Mouse (Mus musculus): ENCODE results near the gene Lztr1. TPM values are rescaled to one million over a fixed set of nuclear protein-coding genes. Genes with fewer than 3 reads are reported as not detected.
"Not testable (repeated sequence)": the region's sequence is repeated elsewhere in the genome, so short reads cannot be mapped to it uniquely, and the experiment has no call there.

Lztr1 gene
- polyA plus RNA-seq, 1 experiment from 2014 or later: 47.8 TPM

DNA sequence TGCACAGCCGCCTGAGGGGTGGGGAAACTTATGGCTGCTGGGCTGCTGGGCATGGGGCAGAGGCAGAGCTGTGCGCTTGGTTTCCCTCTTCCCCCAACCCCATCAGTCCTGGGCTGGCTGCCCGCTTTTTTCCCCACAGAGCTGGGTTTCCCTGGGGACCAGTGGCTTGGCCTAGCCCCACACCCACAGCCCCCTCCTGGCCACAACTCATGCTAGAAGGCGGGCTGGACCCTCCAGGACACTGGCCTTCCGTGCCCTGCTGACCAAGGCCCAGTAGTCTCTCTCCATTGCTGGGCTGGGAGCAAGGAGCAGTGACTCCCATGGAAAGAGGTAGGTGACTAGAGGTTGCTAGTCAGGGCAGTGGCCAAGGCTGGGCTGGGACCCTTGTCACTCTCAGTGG, 17.3 kb upstream of the Lztr1 start:
- Histone ChIP-seq H3K9ac (ENCODE audit: low read length) (no peak overlapping the region), H3K4me2 (ENCODE audit: low read length) (no peak overlapping the region), H3K4me1 (ENCODE audit: control insufficient read depth in 2 of 2, insufficient read depth in 2 of 2, low read length in 2 of 2) (peaks cover 9 to 20% of the 10 kb centered on the region in 2 experiments), H3K36me3 (ENCODE audit: control insufficient read depth, insufficient read depth, low read length) (peaks cover 11% of the 10 kb centered on the region), H3K9me3 (ENCODE audit: control insufficient read depth, low read length) (no peaks in the 10 kb centered on the region), H3K27me3 (ENCODE audit: control insufficient read depth, insufficient read depth, low read length) (peaks cover 16% of the 10 kb centered on the region; the same call in 1 of the 2 replicates), H3K4me3 (ENCODE audit: control insufficient read depth in 1 of 2, insufficient read depth in 1 of 2, low read depth in 1 of 2, low read length in 2 of 2) (no peak overlapping the region), H3K27ac (replicated peaks in 1 of 2; ENCODE audit: control insufficient read depth in 1 of 2, insufficient read depth in 1 of 2, low read depth in 2 of 2, low read length in 2 of 2) (no peak overlapping the region)
- WGBS: 89% methylated on average over 5 of the region's 5 CpGs
- no peak for ATAC-seq (ENCODE audit: insufficient number of reproducible peaks, insufficient read depth, low FRiP score, low read depth)

GRCm38 (mm10) chr16:17491896-17492561, 16.5 kb upstream of the Lztr1 start:
- peaks cover 13 to 20% of the 10 kb centered on the region in 2 experiments for H3K4me1 ChIP-seq (ENCODE audit: control insufficient read depth in 2 of 2, insufficient read depth in 2 of 2, low read length in 2 of 2)
- no peak for ATAC-seq (ENCODE audit: insufficient number of reproducible peaks, insufficient read depth, low FRiP score, low read depth)
- H3K9ac ChIP-seq (ENCODE audit: low read length): no peak overlapping the region
- H3K9me3 ChIP-seq (ENCODE audit: control insufficient read depth, low read length): no peaks in the 10 kb centered on the region
- H3K4me3 ChIP-seq (ENCODE audit: control insufficient read depth in 1 of 2, insufficient read depth in 1 of 2, low read depth in 1 of 2, low read length in 2 of 2): no peak overlapping the region
- peaks cover 11% of the 10 kb centered on the region for H3K36me3 ChIP-seq (ENCODE audit: control insufficient read depth, insufficient read depth, low read length)
- no peak overlapping the region for H3K4me2 ChIP-seq (ENCODE audit: low read length)
- 63% methylated on average over 5 of the region's 5 CpGs for WGBS
- no peak overlapping the region for H3K27ac ChIP-seq (replicated peaks in 1 of 2; ENCODE audit: control insufficient read depth in 1 of 2, insufficient read depth in 1 of 2, low read depth in 2 of 2, low read length in 2 of 2)
- H3K27me3 ChIP-seq (ENCODE audit: control insufficient read depth, insufficient read depth, low read length): peaks cover 16% of the 10 kb centered on the region; the same call in 1 of the 2 replicates

GRCm38 (mm10) chr16:17496499-17497305, 11.8 kb upstream of the Lztr1 start:
- H3K9ac ChIP-seq (ENCODE audit: low read length): peak overlapping the region; percentile 30
- H3K4me3 ChIP-seq (ENCODE audit: control insufficient read depth in 1 of 2, insufficient read depth in 1 of 2, low read depth in 1 of 2, low read length in 2 of 2): no peak overlapping the region
- no peaks in the 10 kb centered on the region for H3K36me3 ChIP-seq (ENCODE audit: control insufficient read depth, insufficient read depth, low read length)
- peaks cover 10 to 13% of the 10 kb centered on the region in 2 experiments for H3K4me1 ChIP-seq (ENCODE audit: control insufficient read depth in 2 of 2, insufficient read depth in 2 of 2, low read length in 2 of 2)
- no peaks in the 10 kb centered on the region for H3K27me3 ChIP-seq (ENCODE audit: control insufficient read depth, insufficient read depth, low read length)
- WGBS: 30% methylated on average over 2 of the region's 2 CpGs
- H3K4me2 ChIP-seq (ENCODE audit: low read length): no peak overlapping the region
- ATAC-seq (ENCODE audit: insufficient number of reproducible peaks, insufficient read depth, low FRiP score, low read depth): no peak
- H3K9me3 ChIP-seq (ENCODE audit: control insufficient read depth, low read length): no peaks in the 10 kb centered on the region
- 0 out of 4 replicates have a peak overlapping the region, but pooled peaks of 1 of the 2 experiments have one; percentile 9 for H3K27ac ChIP-seq (replicated peaks in 1 of 2; ENCODE audit: control insufficient read depth in 1 of 2, insufficient read depth in 1 of 2, low read depth in 2 of 2, low read length in 2 of 2)

DNA sequence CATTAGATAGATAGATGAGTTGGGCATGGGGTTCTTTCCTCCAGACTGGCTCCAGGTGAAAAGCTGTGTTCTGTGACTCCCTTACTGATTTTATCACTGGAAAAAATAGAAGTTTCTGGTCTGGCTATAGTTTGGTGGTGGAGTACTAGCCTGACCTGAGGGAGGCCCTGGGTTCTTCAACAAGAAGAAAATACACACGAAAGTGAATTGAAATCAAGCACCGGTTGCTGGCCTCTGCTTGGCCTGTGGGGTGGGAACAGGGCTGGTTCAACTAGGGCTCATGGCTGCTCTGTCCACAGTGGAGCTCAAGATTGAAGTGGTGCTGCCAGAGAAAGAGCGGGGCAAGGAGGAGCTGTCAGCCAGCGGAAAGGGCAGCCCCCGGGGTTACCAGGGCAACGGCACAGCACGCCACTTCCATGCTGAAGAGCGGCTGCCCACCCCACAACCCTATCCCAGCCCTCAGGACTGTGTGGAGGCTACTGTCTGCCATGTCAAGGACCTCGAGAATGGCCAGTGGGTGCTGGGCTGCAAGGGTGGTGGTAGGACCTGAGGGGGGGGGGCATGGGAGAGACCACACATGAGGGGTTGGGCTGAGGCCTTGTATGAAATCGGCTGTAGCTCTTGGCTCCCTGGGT, 9.1 kb upstream of the Lztr1 start:
- 35% methylated on average over 10 of the region's 10 CpGs for WGBS
- Histone ChIP-seq H3K27me3 (ENCODE audit: control insufficient read depth, insufficient read depth, low read length) (no peaks in the 10 kb centered on the region), H3K36me3 (ENCODE audit: control insufficient read depth, insufficient read depth, low read length) (no peaks in the 10 kb centered on the region), H3K4me3 (ENCODE audit: control insufficient read depth in 1 of 2, insufficient read depth in 1 of 2, low read depth in 1 of 2, low read length in 2 of 2) (no peak overlapping the region), H3K4me1 (ENCODE audit: control insufficient read depth in 2 of 2, insufficient read depth in 2 of 2, low read length in 2 of 2) (peaks cover 13 to 15% of the 10 kb centered on the region in 2 experiments), H3K27ac (replicated peaks in 1 of 2; ENCODE audit: control insufficient read depth in 1 of 2, insufficient read depth in 1 of 2, low read depth in 2 of 2, low read length in 2 of 2) (no peak overlapping the region), H3K9me3 (ENCODE audit: control insufficient read depth, low read length) (no peaks in the 10 kb centered on the region), H3K9ac (ENCODE audit: low read length) (no peak overlapping the region), H3K4me2 (ENCODE audit: low read length) (no peak overlapping the region)
- no peak for ATAC-seq (ENCODE audit: insufficient number of reproducible peaks, insufficient read depth, low FRiP score, low read depth)

- no peaks in the 10 kb centered on the region for H3K27me3 ChIP-seq (ENCODE audit: control insufficient read depth, insufficient read depth, low read length)
- no peak overlapping the region for H3K4me2 ChIP-seq (ENCODE audit: low read length)
- H3K27ac ChIP-seq (replicated peaks in 1 of 2; ENCODE audit: control insufficient read depth in 1 of 2, insufficient read depth in 1 of 2, low read depth in 2 of 2, low read length in 2 of 2): no peak overlapping the region
- peaks cover under 1 to 5% of the 10 kb centered on the region in 2 experiments; a peak in 1 of 4 replicates for H3K4me1 ChIP-seq (ENCODE audit: control insufficient read depth in 2 of 2, insufficient read depth in 2 of 2, low read length in 2 of 2)
- WGBS: 40% methylated on average over 4 of the region's 4 CpGs
- H3K36me3 ChIP-seq (ENCODE audit: control insufficient read depth, insufficient read depth, low read length): no peaks in the 10 kb centered on the region
- H3K4me3 ChIP-seq (ENCODE audit: control insufficient read depth in 1 of 2, insufficient read depth in 1 of 2, low read depth in 1 of 2, low read length in 2 of 2): no peak overlapping the region
- no peaks in the 10 kb centered on the region for H3K9me3 ChIP-seq (ENCODE audit: control insufficient read depth, low read length)
- H3K9ac ChIP-seq (ENCODE audit: low read length): no peak overlapping the region
- no peak for ATAC-seq (ENCODE audit: insufficient number of reproducible peaks, insufficient read depth, low FRiP score, low read depth)
Measured at GRCm38 (mm10) chr16:17502681-17503080, 5.8 kb upstream of the Lztr1 start.

DNA sequence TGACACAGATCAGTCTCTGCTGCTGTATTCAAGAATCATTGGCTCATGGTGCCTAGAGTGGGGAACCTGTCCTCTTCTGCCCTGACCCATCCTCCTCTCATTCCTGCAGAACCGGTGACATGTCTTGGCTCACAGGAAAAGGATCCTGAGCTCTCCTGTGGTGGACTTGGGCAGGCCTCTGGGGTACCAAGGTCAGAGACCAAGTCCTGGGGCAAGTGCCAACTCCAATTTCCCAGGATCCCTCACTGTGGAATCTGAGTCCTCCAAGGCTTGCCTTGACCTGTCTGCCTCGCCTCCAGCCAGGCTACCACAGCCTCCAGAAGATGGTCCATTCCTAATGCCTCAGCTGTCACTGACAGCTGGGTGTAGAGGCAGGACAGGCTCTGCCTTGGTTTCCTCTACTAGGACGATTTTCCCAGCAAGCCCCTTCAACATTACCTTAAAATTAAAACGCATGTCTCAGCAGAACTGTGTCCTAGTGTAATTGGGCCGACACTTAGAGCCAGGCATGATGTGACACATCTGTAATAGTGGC, 1.4 kb upstream of the Lztr1 start:
- Histone ChIP-seq H3K4me1 (ENCODE audit: control insufficient read depth in 2 of 2, insufficient read depth in 2 of 2, low read length in 2 of 2) (peaks cover 8 to 11% of the 10 kb centered on the region in 2 experiments), H3K27me3 (ENCODE audit: control insufficient read depth, insufficient read depth, low read length) (no peaks in the 10 kb centered on the region), H3K36me3 (ENCODE audit: control insufficient read depth, insufficient read depth, low read length) (peaks cover 9% of the 10 kb centered on the region), H3K4me3 (ENCODE audit: control insufficient read depth in 1 of 2, insufficient read depth in 1 of 2, low read depth in 1 of 2, low read length in 2 of 2) (no peak overlapping the region), H3K9me3 (ENCODE audit: control insufficient read depth, low read length) (no peaks in the 10 kb centered on the region), H3K4me2 (ENCODE audit: low read length) (no peak overlapping the region), H3K9ac (ENCODE audit: low read length) (no peak overlapping the region), H3K27ac (replicated peaks in 1 of 2; ENCODE audit: control insufficient read depth in 1 of 2, insufficient read depth in 1 of 2, low read depth in 2 of 2, low read length in 2 of 2) (no peak overlapping the region)
- 82% methylated on average over 5 of the region's 5 CpGs for WGBS
- ATAC-seq (ENCODE audit: insufficient number of reproducible peaks, insufficient read depth, low FRiP score, low read depth): no peak

GRCm38 (mm10) chr16:17508031-17508430, 457 bp upstream of the Lztr1 start:
- Histone ChIP-seq H3K36me3 (ENCODE audit: control insufficient read depth, insufficient read depth, low read length) (peaks cover 18% of the 10 kb centered on the region), H3K4me2 (ENCODE audit: low read length) (peak overlapping the region; percentile 76), H3K4me3 (ENCODE audit: control insufficient read depth in 1 of 2, insufficient read depth in 1 of 2, low read depth in 1 of 2, low read length in 2 of 2) (peak overlapping the region; percentile 65 to 75), H3K27ac (replicated peaks in 1 of 2; ENCODE audit: control insufficient read depth in 1 of 2, insufficient read depth in 1 of 2, low read depth in 2 of 2, low read length in 2 of 2) (peak overlapping the region; percentile 96 to 99; a peak in 2 of 4 replicates), H3K4me1 (ENCODE audit: control insufficient read depth in 2 of 2, insufficient read depth in 2 of 2, low read length in 2 of 2) (peaks cover 4 to 11% of the 10 kb centered on the region in 2 experiments), H3K9ac (ENCODE audit: low read length) (peak overlapping the region; percentile 85)
- not testable (repeated sequence) for H3K27me3 ChIP-seq (ENCODE audit: control insufficient read depth, insufficient read depth, low read length); H3K9me3 ChIP-seq (ENCODE audit: control insufficient read depth, low read length); ATAC-seq (ENCODE audit: insufficient number of reproducible peaks, insufficient read depth, low FRiP score, low read depth)
- WGBS: 26% methylated on average over 3 of the region's 3 CpGs

Data from heart, embryonic 14.5 days (tissue).